Mouse (Mus musculus) liver, embryonic 14.5 days (tissue): ENCODE measurements around the gene Frmd4a. TPM values are rescaled to one million over a fixed set of nuclear protein-coding genes. Genes with fewer than 3 reads are reported as not detected.

Experiments
- ATAC-seq: fragments of 200-750 bp; cut with Nextera tagmentation; 2 replicates; pipeline ENCODE4 v1.8.0; 2017; ENCODE audit warnings: moderate number of reproducible peaks, mild to moderate bottlenecking, moderate library complexity; ENCODE audit not compliant: insufficient read depth
- DNase-seq, 3 experiments: peaks; one replicate each; pipeline ENCODE4 v3.0.0-alpha.2; 2012 to 2013; ENCODE audit warnings: low read depth in 3 of 3, low spot score in 3 of 3
- H3K27ac ChIP-seq: fragments of 300-500 bp; sonication (generic); 2 replicates; pipeline ENCODE4 v1.5.1; 2014; ENCODE audit warnings: moderate library complexity, mild to moderate bottlenecking, control low read depth, inconsistent platforms
- H3K27me3 ChIP-seq: fragments of 300-500 bp; sonication (generic); 2 replicates; pipeline ENCODE4 v1.6.1; 2014; ENCODE audit warnings: mild to moderate bottlenecking, low read length, moderate library complexity; ENCODE audit not compliant: control insufficient read depth, insufficient read depth
- H3K36me3 ChIP-seq: fragments of 300-500 bp; sonication (generic); replicated peaks from 2 replicates; pipeline ENCODE4 v1.6.1; 2014; ENCODE audit warnings: low read depth; ENCODE audit not compliant: control insufficient read depth, insufficient read depth
- H3K4me1 ChIP-seq, 2 experiments: fragments of 200-500 bp in 1 of 2; fragments of 300-500 bp in 1 of 2; sonication (generic) in 1 of 2; replicated peaks; 2 replicates each; pipeline ENCODE4 v1.6.1; 2012 to 2014; ENCODE audit warnings: antibody characterized with exemption in 1 of 2, inconsistent platforms in 1 of 2, low read length in 1 of 2; ENCODE audit not compliant: control insufficient read depth in 2 of 2, insufficient read depth in 2 of 2
- H3K4me2 ChIP-seq: fragments of 300-500 bp; sonication (generic); 2 replicates; pipeline ENCODE4 v1.6.1; 2014; ENCODE audit warnings: low read depth, mild to moderate bottlenecking, control low read depth, moderate library complexity
- H3K4me3 ChIP-seq, 2 experiments: fragments of 200-500 bp in 1 of 2; fragments of 300-500 bp in 1 of 2; sonication (generic) in 1 of 2; 2 replicates each; pipeline ENCODE4 v1.5.1; 2012 to 2014; ENCODE audit warnings: low read depth in 2 of 2, low read length in 2 of 2, mild to moderate bottlenecking in 2 of 2, control low read depth in 1 of 2, inconsistent platforms in 1 of 2, moderate library complexity in 1 of 2; ENCODE audit not compliant: insufficient read depth in 1 of 2
- H3K9ac ChIP-seq: fragments of 300-500 bp; sonication (generic); replicated peaks from 2 replicates; pipeline ENCODE4 v1.6.1; 2014; ENCODE audit warnings: mild to moderate bottlenecking, control low read depth, moderate library complexity
- H3K9me3 ChIP-seq: fragments of 300-500 bp; sonication (generic); 2 replicates; pipeline ENCODE4 v1.6.1; 2016; ENCODE audit warnings: low read length, mixed read lengths; ENCODE audit not compliant: control insufficient read depth
- CTCF ChIP-seq: IDR thresholded peaks from 2 replicates; pipeline ENCODE4 v1.5.1; 2016; ENCODE audit warnings: antibody characterized with exemption, low read depth, control low read depth
- EP300 ChIP-seq: IDR thresholded peaks from 2 replicates; pipeline ENCODE4 v1.6.1; 2016; ENCODE audit warnings: antibody characterized with exemption, low read depth
- WGBS: fragments of 180-500 bp; shearing (Covaris S2); extraction: QIAGEN DNeasy Blood & Tissue Kit; methylation state at CpG from one replicate; pipeline ENCODE4 v1.1.7; 2014; ENCODE audit not compliant: insufficient replicate concordance; 5-methylcytosine and 5-hydroxymethylcytosine counted together
- polyA plus RNA-seq, 2 experiments: library from polyadenylated mRNA; depleted of rRNA in 1 of 2; stranded (reverse) in 1 of 2; unstranded in 1 of 2; fragments of >200 nt; fragmentation: Nextera tagmentation in 1 of 2; extraction: Ambion mirVana in 1 of 2; gene quantifications; 2 replicates each; pipeline versions ENCODE4 v1.2.1 to v1.2.3; 2012 to 2014

Frmd4a gene
- polyA plus RNA-seq, 2 experiments = 11.0 to 11.2 TPM

DNA sequence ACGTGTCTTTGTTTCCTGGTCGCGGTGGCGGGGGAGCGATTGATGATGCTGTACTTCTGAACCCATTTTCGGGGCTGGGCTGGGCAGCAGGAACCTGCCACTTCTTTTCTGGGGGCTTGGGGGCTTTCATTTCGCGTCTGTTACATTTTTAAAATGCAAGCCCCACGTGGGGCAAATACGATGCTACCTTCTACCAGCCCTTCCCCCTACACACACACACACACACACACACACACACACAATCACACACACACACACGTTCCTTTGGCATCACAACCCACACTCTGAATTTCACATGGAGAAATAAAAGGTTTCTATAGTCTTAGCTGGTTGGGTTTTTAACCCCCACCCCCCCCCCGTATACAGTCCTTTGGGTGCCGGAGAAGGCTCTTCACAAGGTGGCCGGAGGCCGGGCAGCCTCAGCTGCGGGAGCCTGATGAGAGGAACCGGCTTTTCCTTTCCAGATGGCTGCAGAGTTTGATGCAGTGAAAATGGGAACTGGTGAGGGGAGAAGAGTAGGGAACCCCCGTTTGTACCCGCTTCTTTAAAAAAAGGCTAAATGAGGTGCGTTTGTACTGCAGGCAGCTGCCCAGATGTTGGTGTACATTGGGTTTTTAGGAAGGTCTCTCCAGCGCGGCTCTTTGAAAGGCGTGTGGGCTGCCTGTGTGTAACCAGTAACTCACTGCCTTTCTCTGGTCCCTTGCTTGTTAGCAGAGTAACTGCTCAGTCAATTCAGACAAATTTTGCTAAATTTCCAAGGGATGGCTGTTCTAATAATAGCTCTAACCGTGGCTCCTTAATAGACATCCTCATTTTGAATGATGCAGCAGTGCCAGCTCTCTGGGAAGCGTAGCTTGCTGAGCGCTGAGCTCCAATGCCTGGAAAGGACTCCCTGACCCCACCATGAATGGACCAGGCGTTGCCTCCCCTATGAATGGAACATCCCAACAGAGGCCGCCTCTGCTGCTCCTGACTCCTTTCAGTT lies 384.4 kb downstream of the Frmd4a start:
- DNase-seq (no peak), ATAC-seq (no peak)
- peaks cover 39% of the 10 kb centered on the region for H3K27me3 ChIP-seq
- H3K36me3 ChIP-seq = no peaks in the 10 kb centered on the region
- H3K27ac ChIP-seq = no peak overlapping the region
- H3K9ac ChIP-seq = no peak overlapping the region
- TF ChIP-seq CTCF (no peak), EP300 (no peak)
- peak overlapping the region; percentile 30 to 40 for H3K4me3 ChIP-seq
- H3K4me2 ChIP-seq = peak overlapping the region; percentile 51
- 3% methylated on average over 28 of the region's 28 CpGs for WGBS
- no peaks in the 10 kb centered on the region for H3K9me3 ChIP-seq
- no peaks in the 10 kb centered on the region for H3K4me1 ChIP-seq

- DNase-seq = no peak
Measured at GRCm38 (mm10) chr2:4406977-4407376, 389.5 kb downstream of the Frmd4a start.

DNA sequence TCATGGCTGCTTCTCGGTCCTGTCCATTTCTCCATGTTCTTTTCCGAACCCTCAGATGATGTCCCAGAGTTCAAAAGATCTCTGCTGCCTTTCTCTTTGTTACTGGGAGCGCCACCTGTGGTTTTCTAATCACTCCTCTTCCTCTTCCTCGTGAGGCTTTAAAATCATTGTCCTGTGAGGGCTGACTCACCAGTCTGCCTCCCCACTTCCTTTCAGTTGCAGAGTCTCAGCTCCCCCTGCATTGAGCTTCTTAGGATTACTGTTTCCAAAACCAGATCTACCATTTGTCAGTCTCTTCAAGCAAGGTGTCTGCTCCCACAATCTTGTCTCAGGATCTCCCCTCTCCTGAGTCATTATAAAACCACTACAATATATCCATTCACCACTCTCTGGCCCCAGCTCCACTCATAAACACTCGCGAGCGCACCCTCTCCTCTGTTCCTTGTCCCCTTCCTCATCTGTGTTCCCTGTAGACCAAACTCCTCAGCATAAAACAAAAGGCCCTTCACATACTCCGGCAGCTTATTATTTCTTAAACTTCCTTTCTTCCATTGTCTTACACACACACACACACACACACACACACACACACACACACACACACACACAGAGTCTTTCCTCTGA lies 392.4 kb downstream of the Frmd4a start:
- WGBS = 17% methylated on average over 8 of the region's 8 CpGs
- Histone ChIP-seq H3K4me3 (no peak overlapping the region), H3K4me2 (no peak overlapping the region), H3K27ac (no peak overlapping the region), H3K36me3 (no peaks in the 10 kb centered on the region), H3K4me1 (no peaks in the 10 kb centered on the region), H3K9me3 (no peaks in the 10 kb centered on the region), H3K27me3 (no peaks in the 10 kb centered on the region), H3K9ac (no peak overlapping the region)
- no peak for DNase-seq
- TF ChIP-seq EP300 = no peak
- no peak for TF ChIP-seq CTCF
- ATAC-seq = no peak

More at GRCm38 (mm10) chr2:4406977-4407376, 389.5 kb downstream of the Frmd4a start:
- ATAC-seq = no peak
- TF ChIP-seq EP300 = no peak
- TF ChIP-seq CTCF = no peak
- Histone ChIP-seq H3K9me3 (no peaks in the 10 kb centered on the region), H3K27ac (no peak overlapping the region), H3K4me1 (no peaks in the 10 kb centered on the region), H3K4me3 (no peak overlapping the region), H3K4me2 (no peak overlapping the region), H3K27me3 (peaks cover 16% of the 10 kb centered on the region), H3K9ac (no peak overlapping the region), H3K36me3 (no peaks in the 10 kb centered on the region)
- WGBS = 52% methylated on average over 5 of the region's 5 CpGs

DNA sequence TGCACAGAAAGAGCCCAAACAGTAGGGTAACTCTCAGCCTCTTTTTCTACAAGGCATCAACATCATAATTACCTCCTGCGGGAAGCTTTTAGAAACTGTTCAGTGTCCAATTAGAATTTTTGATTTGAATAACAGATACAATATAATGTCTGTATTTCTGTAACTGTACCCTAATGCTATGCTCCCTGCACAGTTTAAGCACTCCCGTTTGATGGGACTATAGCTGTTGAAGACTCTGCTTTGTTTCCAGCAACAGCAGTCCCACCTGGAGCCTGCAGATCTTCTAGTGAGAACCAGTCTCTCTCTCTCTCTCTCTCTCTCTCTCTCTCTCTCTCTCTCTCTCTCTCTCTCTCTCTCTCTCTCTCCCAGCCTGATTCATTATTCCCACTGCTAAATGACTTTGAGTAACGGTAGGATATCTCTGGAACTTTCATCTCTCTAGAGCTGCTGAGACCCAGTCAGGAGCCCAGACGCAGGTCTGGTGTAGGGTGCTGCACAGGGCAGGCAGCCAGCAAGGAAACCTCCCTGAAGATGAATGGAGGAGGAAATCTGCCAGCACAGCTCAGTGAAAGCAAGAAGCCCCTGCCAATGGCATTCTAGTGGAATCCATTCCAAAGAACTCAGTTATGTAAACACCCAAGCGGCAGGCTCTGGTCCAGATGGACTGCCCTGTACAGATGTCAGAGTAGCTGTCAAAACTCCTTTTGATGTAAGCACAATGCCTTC lies 395.5 kb downstream of the Frmd4a start:
- H3K9ac ChIP-seq = no peak overlapping the region
- no peaks in the 10 kb centered on the region for H3K9me3 ChIP-seq
- H3K4me1 ChIP-seq = no peaks in the 10 kb centered on the region
- no peak overlapping the region for H3K4me2 ChIP-seq
- H3K36me3 ChIP-seq = no peaks in the 10 kb centered on the region
- DNase-seq (no peak), ATAC-seq (no peak)
- H3K4me3 ChIP-seq = no peak overlapping the region
- 60% methylated on average over 5 of the region's 5 CpGs for WGBS
- TF ChIP-seq CTCF = no peak
- no peak for TF ChIP-seq EP300
- no peaks in the 10 kb centered on the region for H3K27me3 ChIP-seq
- no peak overlapping the region for H3K27ac ChIP-seq
